Mouse (Mus musculus) frontal cortex, adult 2 months (tissue): ENCODE results near the gene Mff. TPM values are rescaled to one million over a fixed set of nuclear protein-coding genes. Genes with fewer than 3 reads are reported as not detected.

ENCODE experiments used
- polyA plus RNA-seq: library from polyadenylated mRNA; depleted of rRNA; stranded (reverse); fragments of >200 nt; gene quantifications from 2 replicates; pipeline ENCODE4 v1.2.3, GENCODE M21; 2012; rRNA removed

Gene Mff
- polyA plus RNA-seq, 1 experiment = 333 TPM

Other genes with a start within 250 kb of the Mff start
- 0.27 and 0.34 TPM in 2 replicates for gene Col4a4, start 138.0 kb upstream of the Mff start, polyA plus RNA-seq
- 0.21 and 0.28 TPM in 2 replicates for gene Col4a3, start 138.0 kb upstream of the Mff start, polyA plus RNA-seq
- gene Tm4sf20, start 43.6 kb downstream of the Mff start, polyA plus RNA-seq = not detected in 2 replicates
- not detected in 2 replicates for gene Gm47791, start 46.4 kb downstream of the Mff start, polyA plus RNA-seq
- gene Agfg1, start 114.6 kb downstream of the Mff start, polyA plus RNA-seq = 36.0 and 36.3 TPM in 2 replicates
- 1.5 and 2.2 TPM in 2 replicates for gene A030005L19Rik, start 188.4 kb downstream of the Mff start, polyA plus RNA-seq
- gene A030014E15Rik, start 200.0 kb downstream of the Mff start, polyA plus RNA-seq = 0.15 and 0.20 TPM in 2 replicates
- gene Gm6217, start 206.5 kb downstream of the Mff start, polyA plus RNA-seq = not detected in 2 replicates
- not detected in 2 replicates for gene A030003K21Rik, start 218.5 kb downstream of the Mff start, polyA plus RNA-seq
- gene Gm7544, start 231.1 kb downstream of the Mff start, polyA plus RNA-seq = not detected in 2 replicates
- gene Gm47955, start 235.4 kb downstream of the Mff start, polyA plus RNA-seq = not detected in 2 replicates